In the genomic region with DNA sequence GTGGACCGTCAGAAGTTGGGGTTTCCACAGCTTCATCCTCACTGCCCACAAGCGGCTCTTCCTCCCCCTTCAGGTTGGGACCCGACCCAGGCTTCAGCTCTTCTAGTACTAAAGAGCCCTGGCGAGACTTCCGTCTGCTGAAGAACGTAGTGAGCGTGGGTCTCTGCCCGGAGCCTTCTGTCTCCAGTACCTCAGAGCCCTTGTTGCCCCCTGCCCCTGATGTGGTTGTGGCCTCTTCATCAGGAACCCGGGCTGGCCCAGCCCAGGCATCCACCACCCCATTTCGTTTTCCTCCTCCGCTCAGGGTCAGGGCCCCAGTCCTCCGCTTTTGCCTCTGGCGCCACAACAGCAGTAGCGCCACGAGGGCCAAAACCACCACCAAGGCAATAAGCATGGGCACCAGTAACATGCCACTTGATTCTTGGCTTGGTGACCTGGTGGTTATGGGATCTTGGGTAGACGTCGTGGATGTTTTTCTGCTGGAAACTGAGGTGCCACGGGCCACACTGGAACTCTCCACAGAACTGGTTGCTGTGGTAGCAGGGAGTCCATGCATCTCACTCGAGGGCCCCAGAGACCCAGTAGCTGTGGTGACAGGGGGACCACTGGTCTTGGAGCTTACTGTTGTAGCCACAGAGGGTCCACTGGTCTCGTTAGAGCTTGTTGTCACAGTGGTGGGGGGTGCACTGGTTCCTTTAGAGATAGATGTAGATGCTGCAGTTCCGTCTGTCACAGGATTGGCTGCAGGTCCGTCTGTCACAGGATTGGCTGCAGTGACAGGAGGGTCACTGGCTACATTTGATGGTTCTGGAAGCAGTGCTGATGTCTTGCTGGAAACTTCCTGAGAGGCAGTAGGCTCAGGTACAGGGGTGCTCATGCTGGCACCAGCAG, we compare ENCODE assay signal across 15 mouse cellular contexts. TPM values are rescaled to one million over a fixed set of nuclear protein-coding genes. Genes with fewer than 3 reads are reported as not detected.
DNase-seq lines count a peak whose midpoint lies in the region; ATAC-seq and TF ChIP-seq lines count a peak whose summit lies in the region.
"Had no signal": no experiment of that assay in that cellular context is flagged by ENCODE, and none has a peak within 500 bp of the region (broad histone marks: within the 10 kb centered on the region; RNA-seq: fewer than 3 reads in every experiment).

No protein-coding gene starts in this region.

- H3K4me2 ChIP-seq in kidney, embryonic 14.5 days (replicated peaks; ENCODE audit: low read depth, low read length) = no peak overlapping the region

- H3K9ac ChIP-seq in kidney, embryonic 14.5 days (ENCODE audit: low read depth, low read length) = no peak overlapping the region

- H3K4me3 ChIP-seq in spleen, adult 2 months (ENCODE audit: extremely low read depth, insufficient read depth, insufficient read length) = peak overlapping the region; percentile 54
- peak overlapping the region; percentile 61 for H3K4me3 ChIP-seq in erythroblast, embryonic 14.5 days (replicated peaks)
- H3K4me3 ChIP-seq in megakaryocyte, embryonic 14.5 days (replicated peaks) = peak overlapping the region; percentile 91
- no peak overlapping the region for H3K4me3 ChIP-seq in kidney, embryonic 14.5 days (ENCODE audit: low read length)

- WGBS in spleen, adult 2 months = 21% methylated on average over 22 of the region's 22 CpGs
- 87% methylated on average over 22 of the region's 22 CpGs for WGBS in kidney, embryonic 14.5 days

- TF ChIP-seq POLR2A in spleen, adult 2 months (IDR thresholded peaks at IDR 0.05; ENCODE audit: low read depth, low read length) = no peak

- no peaks in the 10 kb centered on the region for H3K36me3 ChIP-seq in spleen, adult 2 months (ENCODE audit: control insufficient read depth, insufficient read depth, low read length)
- H3K36me3 ChIP-seq in erythroblast, embryonic 14.5 days (ENCODE audit: control insufficient read depth) = peaks cover 26% of the 10 kb centered on the region
- peaks cover 41% of the 10 kb centered on the region for H3K36me3 ChIP-seq in megakaryocyte, embryonic 14.5 days (replicated peaks; ENCODE audit: low read length)
- no peaks in the 10 kb centered on the region for H3K36me3 ChIP-seq in kidney, embryonic 14.5 days (ENCODE audit: control insufficient read depth, insufficient read depth, low read length)

- peak overlapping the region; percentile 80 for H3K27ac ChIP-seq in spleen, adult 2 months (ENCODE audit: insufficient read depth, low read length)
- H3K27ac ChIP-seq in kidney, embryonic 14.5 days (ENCODE audit: low read depth, low read length) = no peak overlapping the region

- ATAC-seq in kidney, embryonic 14.5 days (ENCODE audit: low FRiP score, low TSS enrichment) = no peak
- ATAC-seq: intestine, postnatal 0 days had no signal

- H3K9me3 ChIP-seq in erythroblast, embryonic 14.5 days (ENCODE audit: control insufficient read depth, low read length) = no peaks in the 10 kb centered on the region
- H3K9me3 ChIP-seq in megakaryocyte, embryonic 14.5 days = no peaks in the 10 kb centered on the region
- H3K9me3 ChIP-seq in kidney, embryonic 14.5 days (ENCODE audit: control insufficient read depth, low read length) = no peaks in the 10 kb centered on the region

- no peak for DNase-seq in spleen, adult 2 months (ENCODE audit: low read depth in 1 of 2, low spot score in 2 of 2)
- DNase-seq in spleen, postnatal 14 days (ENCODE audit: low spot score in 2 of 2) = no peak
- peak; percentile 48 to 51 for DNase-seq in thymus, postnatal 36 days
- DNase-seq in layer of hippocampus, postnatal 36 days = no peak
- no peak for DNase-seq in cerebellum, adult 11 months
- DNase-seq: heart, postnatal 4 days; kidney, postnatal 4 days; left cerebral cortex, postnatal 4 days had no signal

- TF ChIP-seq CTCF in spleen, adult 2 months (IDR thresholded peaks at IDR 0.05; ENCODE audit: extremely low read depth, insufficient read depth, insufficient read length, insufficient replicate concordance) = no peak

- no peaks in the 10 kb centered on the region for H3K27me3 ChIP-seq in spleen, adult 2 months (ENCODE audit: control insufficient read depth, insufficient read depth, low read length)
- no peaks in the 10 kb centered on the region for H3K27me3 ChIP-seq in erythroblast, embryonic 14.5 days (ENCODE audit: control insufficient read depth)
- no peaks in the 10 kb centered on the region for H3K27me3 ChIP-seq in megakaryocyte, embryonic 14.5 days (replicated peaks)
- H3K27me3 ChIP-seq in kidney, embryonic 14.5 days (ENCODE audit: control insufficient read depth, insufficient read depth, low read length) = no peaks in the 10 kb centered on the region
- H3K27me3 ChIP-seq: CH12.LX had no signal

- H3K4me1 ChIP-seq in spleen, adult 2 months (ENCODE audit: control insufficient read depth, insufficient read depth, insufficient read length) = peaks cover 43% of the 10 kb centered on the region
- peaks cover 80% of the 10 kb centered on the region for H3K4me1 ChIP-seq in erythroblast, embryonic 14.5 days (ENCODE audit: control insufficient read depth)
- H3K4me1 ChIP-seq in megakaryocyte, embryonic 14.5 days = peaks cover 70% of the 10 kb centered on the region
- 0 out of 2 replicates have a peak, but pooled peaks cover 4% of the 10 kb centered on the region for H3K4me1 ChIP-seq in kidney, embryonic 14.5 days (ENCODE audit: control insufficient read depth, insufficient read depth, low read length)

RNA-seq across cellular contexts. Expression of a gene that starts 1.2 kb away (rescaled TPM):
- polyA plus RNA-seq in spleen, adult 2 months (2012; rRNA removed) = 54.6 and 56.6 TPM in 2 replicates
- 0.52 and 0.83 TPM in 2 replicates for polyA plus RNA-seq in erythroblast, embryonic 14.5 days (2012)
- polyA plus RNA-seq in megakaryocyte, embryonic 14.5 days (2012; ENCODE audit: insufficient read depth, low replicate concordance) = 2.2 and 17.4 TPM in 2 replicates
- under 1 TPM; 0.50 to 0.73 TPM for total RNA-seq in layer of hippocampus, postnatal 36 days (2021)
- 0.14 and 0.26 TPM in 2 replicates for polyA plus RNA-seq in kidney, embryonic 14.5 days (2014; fragmentation: Nextera tagmentation; extraction: Ambion mirVana)

RNA-seq across cellular contexts. Expression of a gene that starts 14.4 kb away (rescaled TPM):
- 5.5 and 5.8 TPM in 2 replicates for polyA plus RNA-seq in spleen, adult 2 months (2012; rRNA removed)
- polyA plus RNA-seq in erythroblast, embryonic 14.5 days (2012) = 0.12 and 0.17 TPM in 2 replicates
- not detected in 2 replicates for polyA plus RNA-seq in megakaryocyte, embryonic 14.5 days (2012; ENCODE audit: insufficient read depth, low replicate concordance)
- total RNA-seq in layer of hippocampus, postnatal 36 days (2021) = under 1 TPM; 0.32 to 0.66 TPM
- polyA plus RNA-seq in kidney, embryonic 14.5 days (2014; fragmentation: Nextera tagmentation; extraction: Ambion mirVana) = 8.9 and 13.0 TPM in 2 replicates

RNA-seq across cellular contexts. Expression of a gene that starts 45.3 kb away (rescaled TPM):
- 135 and 221 TPM in 2 replicates for polyA plus RNA-seq in spleen, adult 2 months (2012; rRNA removed)
- polyA plus RNA-seq in erythroblast, embryonic 14.5 days (2012) = 1.2 and 1.4 TPM in 2 replicates
- polyA plus RNA-seq in megakaryocyte, embryonic 14.5 days (2012; ENCODE audit: insufficient read depth, low replicate concordance) = 71.8 and 93.9 TPM in 2 replicates
- total RNA-seq in layer of hippocampus, postnatal 36 days (2021) = 1 to 10 TPM in 1 of 2 experiments, under 1 TPM in 1; 0.92 to 1.1 TPM
- polyA plus RNA-seq in kidney, embryonic 14.5 days (2014; fragmentation: Nextera tagmentation; extraction: Ambion mirVana) = 3.5 TPM in 2 replicates

RNA-seq across cellular contexts. Expression of a gene that starts 49.3 kb away (rescaled TPM):
- 1,018 and 1,065 TPM in 2 replicates for polyA plus RNA-seq in spleen, adult 2 months (2012; rRNA removed)
- polyA plus RNA-seq in erythroblast, embryonic 14.5 days (2012) = not detected in 2 replicates
- polyA plus RNA-seq in megakaryocyte, embryonic 14.5 days (2012; ENCODE audit: insufficient read depth, low replicate concordance) = not detected in 2 replicates
- total RNA-seq in layer of hippocampus, postnatal 36 days (2021) = not detected
- not detected in 2 replicates for polyA plus RNA-seq in kidney, embryonic 14.5 days (2014; fragmentation: Nextera tagmentation; extraction: Ambion mirVana)
- total RNA-seq: CH12.LX; heart, postnatal 4 days; left cerebral cortex, postnatal 4 days had no signal
- polyA plus RNA-seq: activated CD4-positive, CD25-positive, alpha-beta regulatory T cell, adult 4 months; lung, embryonic 16.5 days had no signal

RNA-seq across cellular contexts. Expression of a gene that starts 59.4 kb away (rescaled TPM):
- polyA plus RNA-seq in spleen, adult 2 months (2012; rRNA removed) = 22.7 and 26.4 TPM in 2 replicates
- polyA plus RNA-seq in erythroblast, embryonic 14.5 days (2012) = 6.9 and 9.2 TPM in 2 replicates
- polyA plus RNA-seq in megakaryocyte, embryonic 14.5 days (2012; ENCODE audit: insufficient read depth, low replicate concordance) = 13.5 and 43.5 TPM in 2 replicates
- 10 to 100 TPM; 93.9 to 95.1 TPM for total RNA-seq in layer of hippocampus, postnatal 36 days (2021)
- 41.0 and 57.6 TPM in 2 replicates for polyA plus RNA-seq in kidney, embryonic 14.5 days (2014; fragmentation: Nextera tagmentation; extraction: Ambion mirVana)

Comparison
In these comparisons a context has a peak if more than half of its experiments do, and no peak if none do; other contexts are left out.
1. DNase-seq: peak in thymus, postnatal 36 days (2 of 2); none in spleen, adult 2 months (0 of 2), spleen, postnatal 14 days (0 of 2), layer of hippocampus, postnatal 36 days (0 of 2) and cerebellum, adult 11 months (single experiment).
2. RNA of a gene that starts 45.3 kb away (polyA plus RNA-seq): 135 to 221 TPM in spleen, adult 2 months and 71.8 to 93.9 TPM in megakaryocyte, embryonic 14.5 days; 3.5 TPM in kidney, embryonic 14.5 days and 1.2 to 1.4 TPM in erythroblast, embryonic 14.5 days; every median in the first group is over 10 times any median in the second.